Mouse (Mus musculus): ENCODE data around the gene Ccdc92b. TPM values are rescaled to one million over a fixed set of nuclear protein-coding genes. Genes with fewer than 3 reads are reported as not detected.
A peak's percentile ranks its signal among the peaks of the same experiment; 100 is the strongest.
"Not testable (repeated sequence)": the region's sequence is repeated elsewhere in the genome, so short reads cannot be mapped to it uniquely, and the experiment has no call there.

The Ccdc92b gene
- 10 to 100 TPM; 28.5 to 31.2 TPM for total RNA-seq (2021)

GRCm38 (mm10) chr11:74619201-74619955 lies at the start of gene Ccdc92b:
Gene Ccdc92b, plus strand, starts transcription at chr11:74619605.
- intact Hi-C loops (cut with DNase I), result loop anchor here (1.0 to 5.0 kb wide), 2 partner anchors 30 to 62 kb away; no protein-coding TSS in a partner anchor

GRCm38 (mm10) chr11:74569735-74570134 lies 49.7 kb upstream of the Ccdc92b start:
- no peak for DNase-seq (ENCODE audit: low spot score in 2 of 2)
- intact Hi-C loops (cut with DNase I), result no loop called here

More at GRCm38 (mm10) chr11:74619201-74619955, at the start of gene Ccdc92b:
- peak; percentile 72 to 78 for DNase-seq (ENCODE audit: low spot score in 2 of 2)

GRCm38 (mm10) chr11:74572459-74573061 lies 46.8 kb upstream of the Ccdc92b start:
- no peak for DNase-seq (ENCODE audit: low spot score in 2 of 2)
- intact Hi-C loops (cut with DNase I), result no loop called here

- intact Hi-C loops (cut with DNase I), result no loop called here
- DNase-seq (ENCODE audit: low spot score in 2 of 2), result no peak
These were observed 44.5 kb upstream of the Ccdc92b start for GRCm38 (mm10) chr11:74574768-74575434.

GRCm38 (mm10) chr11:74575940-74576339 lies 43.5 kb upstream of the Ccdc92b start:
- intact Hi-C loops (cut with DNase I), result no loop called here
- DNase-seq (ENCODE audit: low spot score in 2 of 2), result no peak

DNA sequence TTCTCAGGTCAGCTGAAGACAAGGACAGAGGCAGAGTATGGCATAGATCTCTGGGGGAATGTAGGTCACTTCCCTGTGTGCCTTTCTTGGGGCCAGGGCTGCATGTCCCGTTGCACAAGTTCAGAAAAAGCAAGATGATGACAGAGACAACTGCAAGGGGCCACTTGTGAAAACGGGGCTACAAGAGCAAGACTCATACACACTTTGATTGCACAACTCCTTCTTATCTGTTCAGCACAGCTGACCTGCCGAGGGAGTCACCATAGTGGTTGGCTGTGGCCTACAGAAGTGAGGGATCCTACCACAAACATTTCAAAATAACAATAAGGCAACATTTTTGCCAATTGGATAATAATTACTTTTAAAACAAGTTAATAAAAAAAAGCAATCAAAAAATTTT lies 42.3 kb upstream of the Ccdc92b start:
- no peak for DNase-seq (ENCODE audit: low spot score in 2 of 2)
- intact Hi-C loops (cut with DNase I), result no loop called here

DNA sequence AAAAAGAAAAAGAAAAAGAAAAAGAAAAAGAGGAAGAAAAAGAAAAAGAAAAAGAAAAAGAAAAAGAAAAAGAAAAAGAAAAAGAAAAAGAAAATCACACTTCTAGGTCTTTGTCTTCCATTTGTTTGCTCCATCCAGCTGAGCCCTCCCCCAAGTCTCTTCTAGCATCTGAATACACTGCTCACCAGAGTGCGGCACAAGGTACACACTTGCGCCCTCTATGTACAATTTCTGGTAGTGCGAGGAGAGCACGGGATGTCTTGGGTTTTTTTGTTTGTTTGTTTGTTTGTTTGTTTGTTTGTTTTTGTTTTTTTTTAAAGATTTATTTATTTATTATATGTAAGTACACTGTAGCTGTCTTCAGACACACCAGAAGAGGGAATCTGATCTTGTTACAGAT lies 38.1 kb upstream of the Ccdc92b start:
- DNase-seq (ENCODE audit: low spot score in 2 of 2); intact Hi-C loops (cut with DNase I): not testable (repeated sequence)

DNA sequence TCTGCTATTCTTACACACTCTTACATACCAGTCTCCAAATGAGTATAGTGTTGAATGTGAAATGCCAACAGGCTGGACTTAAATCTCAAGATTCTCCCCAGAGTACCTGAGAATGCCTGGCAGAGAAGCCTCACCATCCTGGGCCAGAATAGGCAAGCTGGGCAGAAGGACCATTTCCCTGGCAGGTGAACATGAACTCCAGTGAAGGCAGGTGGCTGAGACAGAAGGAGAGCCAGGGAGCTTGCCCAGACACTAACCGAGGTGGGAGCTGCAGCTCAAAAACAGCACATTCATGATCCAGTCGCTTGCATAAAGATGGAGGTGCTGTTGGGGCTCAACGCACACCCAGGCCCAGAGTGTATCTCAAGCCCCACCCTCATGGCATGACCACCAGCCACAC lies 36.9 kb upstream of the Ccdc92b start:
- intact Hi-C loops (cut with DNase I), result no loop called here
- no peak for DNase-seq (ENCODE audit: low spot score in 2 of 2)

- intact Hi-C loops (cut with DNase I), result no loop called here
- no peak for DNase-seq (ENCODE audit: low spot score in 2 of 2)
These were observed 35.5 kb upstream of the Ccdc92b start for GRCm38 (mm10) chr11:74583824-74584349.

- intact Hi-C loops (cut with DNase I), result loop anchor here (5.0 kb wide), 1 partner anchor 33 kb away; no protein-coding TSS in a partner anchor
- no peak for DNase-seq (ENCODE audit: low spot score in 2 of 2)
These were observed 34.3 kb upstream of the Ccdc92b start for GRCm38 (mm10) chr11:74584946-74585723.

- peak in 1 of 2 experiments; percentile 62 for DNase-seq (ENCODE audit: low spot score in 2 of 2)
- intact Hi-C loops (cut with DNase I), result loop anchor here (5.0 kb wide), 1 partner anchor 34 kb away; no protein-coding TSS in a partner anchor
These were observed 33.0 kb upstream of the Ccdc92b start for GRCm38 (mm10) chr11:74586401-74586800.

- intact Hi-C loops (cut with DNase I), result loop anchor here (1.0 to 5.0 kb wide), 2 partner anchors 30 to 37 kb away; partner anchors contain the start of gene Ccdc92b
These were observed 29.8 kb upstream of the Ccdc92b start for GRCm38 (mm10) chr11:74589401-74590238.

DNA sequence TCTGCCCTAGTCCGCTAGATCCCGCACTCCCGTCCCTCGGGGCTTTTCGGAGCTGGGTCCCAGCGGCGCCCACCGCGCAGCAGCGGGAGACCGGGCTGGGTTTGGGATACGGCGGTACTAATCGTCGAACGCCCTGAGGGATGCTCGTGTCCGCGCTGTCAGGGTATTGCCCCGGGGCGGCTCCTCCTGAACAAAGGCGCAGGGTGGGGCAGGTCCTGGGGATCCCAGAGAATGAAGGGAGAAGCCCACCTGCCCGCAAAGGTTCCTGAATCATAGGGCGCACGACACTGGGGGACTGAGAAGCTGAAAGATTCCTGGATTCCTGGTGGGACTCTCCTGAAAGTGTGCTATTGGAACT lies 29.2 kb upstream of the Ccdc92b start:
- no peak for DNase-seq (ENCODE audit: low spot score in 2 of 2)
- intact Hi-C loops (cut with DNase I), result no loop called here

More at GRCm38 (mm10) chr11:74589401-74590238, 29.8 kb upstream of the Ccdc92b start:
- DNase-seq (ENCODE audit: low spot score in 2 of 2), result peak; percentile 71 to 81

GRCm38 (mm10) chr11:74590691-74591090 lies 28.7 kb upstream of the Ccdc92b start:
- intact Hi-C loops (cut with DNase I), result no loop called here
- DNase-seq (ENCODE audit: low spot score in 2 of 2), result no peak

DNA sequence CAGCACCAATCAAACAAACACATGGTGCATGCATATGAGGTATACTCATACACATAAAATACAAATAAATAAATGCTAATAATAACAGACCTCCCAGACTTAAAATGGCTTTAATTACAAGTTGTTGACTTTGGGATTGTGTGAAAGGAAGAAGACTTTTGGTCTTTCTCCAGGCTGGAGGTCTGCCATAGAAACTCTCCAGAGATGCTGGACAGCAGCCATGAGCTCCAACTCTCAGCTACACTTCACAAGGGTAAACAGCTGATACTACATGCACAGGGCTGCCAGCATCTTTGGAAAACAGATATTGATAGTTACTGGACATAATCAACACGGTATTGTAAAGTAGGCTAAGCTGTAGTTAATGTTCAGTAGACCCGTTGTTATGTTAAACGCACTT lies 27.2 kb upstream of the Ccdc92b start:
- DNase-seq (ENCODE audit: low spot score in 2 of 2), result no peak
- intact Hi-C loops (cut with DNase I), result no loop called here

- intact Hi-C loops (cut with DNase I), result no loop called here
- DNase-seq (ENCODE audit: low spot score in 2 of 2), result no peak
These were observed 22.0 kb upstream of the Ccdc92b start for GRCm38 (mm10) chr11:74597283-74597989.

GRCm38 (mm10) chr11:74597990-74598337 lies 21.4 kb upstream of the Ccdc92b start:
- intact Hi-C loops (cut with DNase I), result no loop called here
- DNase-seq (ENCODE audit: low spot score in 2 of 2), result no peak

DNA sequence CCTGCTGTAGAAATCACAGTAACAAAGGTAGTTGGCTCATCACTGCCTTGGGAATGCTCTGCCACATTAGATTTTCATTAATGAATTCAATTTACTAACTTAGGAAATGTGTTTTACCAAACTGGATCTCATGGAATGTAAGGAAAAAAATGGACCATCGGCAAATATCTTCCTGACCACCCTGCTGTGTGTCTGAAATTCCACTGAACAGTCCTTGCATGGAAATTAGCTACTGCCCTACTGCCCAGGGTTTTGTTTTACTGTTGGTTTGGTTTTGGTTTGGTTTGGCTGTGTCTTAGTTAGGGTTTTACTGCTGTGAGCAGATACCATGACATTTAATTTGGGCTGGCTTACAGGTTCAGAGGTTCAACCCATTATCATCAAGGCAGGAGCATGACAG lies 17.1 kb upstream of the Ccdc92b start:
- intact Hi-C loops (cut with DNase I), result no loop called here
- DNase-seq (ENCODE audit: low spot score in 2 of 2), result no peak
